Mouse (Mus musculus) lung, embryonic 16.5 days (tissue): ENCODE measurements around the gene Ppp6r1. TPM values are rescaled to one million over a fixed set of nuclear protein-coding genes. Genes with fewer than 3 reads are reported as not detected.
"Not testable (repeated sequence)": the region's sequence is repeated elsewhere in the genome, so short reads cannot be mapped to it uniquely, and the experiment has no call there.

Source experiments
- ATAC-seq: fragments of 200-750 bp; cut with Nextera tagmentation; 2 replicates; pipeline ENCODE4 v1.8.0; 2017; ENCODE audit warnings: low read depth, mild to moderate bottlenecking, moderate library complexity
- H3K27ac ChIP-seq: fragments of 300-500 bp; sonication (generic); 2 replicates; pipeline ENCODE4 v1.5.1; 2014; ENCODE audit warnings: mild to moderate bottlenecking, control low read depth, low read length
- H3K27me3 ChIP-seq: fragments of 300-500 bp; sonication (generic); 2 replicates; pipeline ENCODE4 v1.6.1; 2014; ENCODE audit warnings: low read depth, low read length, mixed read lengths; ENCODE audit not compliant: control insufficient read depth, insufficient read depth
- H3K36me3 ChIP-seq: fragments of 300-500 bp; sonication (generic); 2 replicates; pipeline ENCODE4 v1.6.1; 2014; ENCODE audit warnings: low read length; ENCODE audit not compliant: control insufficient read depth, insufficient read depth
- H3K4me1 ChIP-seq: fragments of 300-500 bp; sonication (generic); replicated peaks from 2 replicates; pipeline ENCODE4 v1.6.1; 2014; ENCODE audit warnings: low read length, mixed read lengths; ENCODE audit not compliant: control insufficient read depth, insufficient read depth
- H3K4me2 ChIP-seq: fragments of 300-500 bp; sonication (generic); 2 replicates; pipeline ENCODE4 v1.6.1; 2014; ENCODE audit warnings: low read depth, low read length, control low read depth
- H3K4me3 ChIP-seq: fragments of 300-500 bp; sonication (generic); 2 replicates; pipeline ENCODE4 v1.5.1; 2014; ENCODE audit warnings: mild to moderate bottlenecking, low read length, control low read depth
- H3K9ac ChIP-seq: fragments of 300-500 bp; sonication (generic); 2 replicates; pipeline ENCODE4 v1.6.1; 2014; ENCODE audit warnings: low read length, control low read depth
- H3K9me3 ChIP-seq: fragments of 300-500 bp; sonication (generic); 2 replicates; pipeline ENCODE4 v1.6.1; 2016; ENCODE audit warnings: low read length; ENCODE audit not compliant: control insufficient read depth
- WGBS: fragments of 180-500 bp; shearing (Covaris S2); extraction: QIAGEN DNeasy Blood & Tissue Kit; methylation state at CpG from one replicate; pipeline ENCODE4 v1.1.7; 2014; 5-methylcytosine and 5-hydroxymethylcytosine counted together
- polyA plus RNA-seq: library from polyadenylated mRNA; unstranded; fragments of >200 nt; fragmentation: Nextera tagmentation; extraction: Ambion mirVana; gene quantifications from 2 replicates; pipeline ENCODE4 v1.2.1, GENCODE M21; 2015

Gene Ppp6r1
- polyA plus RNA-seq, 1 experiment from 2014 or later, result 3.9 TPM

DNA sequence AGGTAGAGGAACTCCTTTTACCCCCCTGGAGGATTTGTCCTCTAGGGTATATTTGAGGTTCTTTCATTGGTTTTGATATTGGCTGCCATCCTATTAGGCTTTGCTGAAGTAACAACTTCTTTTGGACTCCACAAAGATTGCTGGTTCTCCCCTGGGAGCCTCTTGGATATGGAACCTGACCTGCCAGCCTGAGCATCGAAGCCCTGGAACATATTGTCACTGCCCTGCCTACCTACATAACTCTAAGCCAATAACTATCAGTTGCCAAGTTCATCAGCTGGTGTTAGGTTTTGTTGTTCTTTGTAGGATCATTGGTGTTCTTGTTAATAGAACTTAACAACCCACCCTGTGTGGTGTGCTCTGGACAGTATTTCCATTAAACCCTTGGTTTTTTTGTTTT is 45.9 kb downstream of the Ppp6r1 start:
- H3K36me3 ChIP-seq, result no peaks in the 10 kb centered on the region
- H3K4me2 ChIP-seq, result no peak overlapping the region
- H3K9ac ChIP-seq, result no peak overlapping the region
- no peak overlapping the region for H3K27ac ChIP-seq
- 73% methylated on average over 1 of the region's 1 CpGs for WGBS
- H3K4me1 ChIP-seq, result no peaks in the 10 kb centered on the region
- H3K27me3 ChIP-seq, result no peaks in the 10 kb centered on the region
- no peak for ATAC-seq
- no peaks in the 10 kb centered on the region for H3K9me3 ChIP-seq
- H3K4me3 ChIP-seq, result no peak overlapping the region

DNA sequence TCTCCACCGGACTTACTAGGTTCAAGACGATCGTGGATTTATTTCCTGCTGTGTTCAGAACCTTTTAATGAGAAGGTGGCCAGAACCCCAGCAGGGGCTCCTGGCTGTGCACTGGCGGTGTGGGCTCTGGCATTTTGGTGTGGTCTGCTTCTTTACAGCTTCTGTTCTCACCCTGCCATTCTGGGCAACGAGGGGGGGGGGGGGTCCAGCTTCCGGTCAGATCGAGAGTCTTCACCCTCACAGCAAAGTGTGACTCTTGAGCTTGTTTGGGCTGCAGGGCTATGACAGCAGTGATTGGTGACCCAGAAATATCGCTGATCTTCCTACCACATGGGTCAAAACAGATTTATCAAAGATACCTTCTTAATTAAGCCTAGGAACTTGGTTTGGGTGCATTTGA is 46.4 kb downstream of the Ppp6r1 start:
- ATAC-seq, result no peak
- H3K9me3 ChIP-seq, result no peaks in the 10 kb centered on the region
- no peak overlapping the region for H3K4me3 ChIP-seq
- H3K27ac ChIP-seq, result no peak overlapping the region
- no peaks in the 10 kb centered on the region for H3K4me1 ChIP-seq
- no peaks in the 10 kb centered on the region for H3K27me3 ChIP-seq
- H3K4me2 ChIP-seq, result no peak overlapping the region
- 53% methylated on average over 8 of the region's 8 CpGs for whole genome bisulfite sequencing
- H3K9ac ChIP-seq, result no peak overlapping the region
- H3K36me3 ChIP-seq, result no peaks in the 10 kb centered on the region

DNA sequence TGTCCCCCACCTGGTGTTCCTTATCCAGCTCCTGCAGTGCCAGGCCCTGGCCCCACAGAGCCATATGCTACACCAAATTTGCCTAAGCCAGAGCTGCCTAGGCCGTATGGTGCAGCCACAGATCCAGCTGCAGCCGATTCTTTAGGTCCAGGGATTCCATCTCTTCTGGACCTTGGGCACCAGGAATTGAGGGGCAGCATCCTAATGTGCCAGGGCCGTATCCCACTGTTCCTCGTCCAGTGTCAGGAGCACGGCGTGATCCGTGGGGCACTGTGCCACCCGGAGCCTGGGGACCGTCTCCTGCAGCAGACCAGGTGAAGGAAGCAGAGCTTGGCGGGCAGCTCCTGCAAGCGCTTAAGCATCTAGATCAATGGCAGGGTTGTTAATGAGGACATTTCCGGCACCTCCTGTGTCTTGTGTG is 46.9 kb downstream of the Ppp6r1 start:
- H3K27me3 ChIP-seq, result no peaks in the 10 kb centered on the region
- no peak overlapping the region for H3K27ac ChIP-seq
- no peak overlapping the region for H3K4me2 ChIP-seq
- 73% methylated on average over 12 of the region's 12 CpGs for WGBS
- H3K4me3 ChIP-seq, result no peak overlapping the region
- ATAC-seq, result no peak
- H3K9ac ChIP-seq, result no peak overlapping the region
- no peaks in the 10 kb centered on the region for H3K9me3 ChIP-seq
- H3K36me3 ChIP-seq, result no peaks in the 10 kb centered on the region
- no peaks in the 10 kb centered on the region for H3K4me1 ChIP-seq

DNA sequence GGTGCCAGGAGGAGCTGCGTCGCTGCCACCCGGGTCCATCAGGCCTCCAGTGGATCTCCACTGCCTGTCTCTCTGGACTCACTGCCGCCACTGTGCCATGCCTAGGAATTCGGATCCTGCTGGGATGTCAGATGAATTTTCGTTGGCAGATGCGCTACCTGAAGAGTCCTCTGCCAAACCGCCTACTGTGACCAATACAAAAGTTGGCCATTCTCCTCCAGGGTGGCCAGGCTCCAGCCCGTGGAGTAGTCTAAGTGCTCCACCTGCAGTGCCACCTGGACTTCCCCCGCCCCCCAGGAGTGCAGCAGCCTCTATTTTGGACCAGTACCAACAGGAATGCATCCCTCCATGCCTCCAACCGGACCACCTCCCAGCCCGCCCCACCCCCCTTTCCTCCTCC is 47.3 kb downstream of the Ppp6r1 start:
- H3K4me3 ChIP-seq, result no peak overlapping the region
- H3K36me3 ChIP-seq, result no peaks in the 10 kb centered on the region
- H3K4me2 ChIP-seq, result no peak overlapping the region
- H3K9ac ChIP-seq, result no peak overlapping the region
- WGBS, result 78% methylated on average over 12 of the region's 12 CpGs
- H3K9me3 ChIP-seq, result no peaks in the 10 kb centered on the region
- ATAC-seq, result no peak
- no peaks in the 10 kb centered on the region for H3K27me3 ChIP-seq
- no peaks in the 10 kb centered on the region for H3K4me1 ChIP-seq
- no peak overlapping the region for H3K27ac ChIP-seq

DNA sequence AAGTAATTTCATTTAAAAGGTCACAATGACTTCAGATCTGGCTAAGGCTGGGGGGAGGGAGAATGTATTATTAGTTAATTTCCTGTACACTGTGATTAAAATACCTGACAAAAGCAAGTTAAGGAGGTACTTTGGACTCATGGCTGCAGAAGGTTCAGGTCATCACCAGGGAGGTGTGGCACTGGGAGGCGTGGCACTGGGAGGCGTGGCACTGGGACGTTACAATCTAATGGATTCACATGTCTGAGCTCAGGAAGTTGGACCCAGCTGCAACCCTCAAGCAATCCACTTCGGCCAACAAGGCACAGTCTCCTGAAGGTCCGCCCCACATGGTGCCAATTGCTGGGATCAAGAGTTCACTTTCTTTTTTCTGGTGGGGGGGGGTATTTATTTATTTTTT is 50.8 kb downstream of the Ppp6r1 start:
- Histone ChIP-seq H3K4me2 (no peak overlapping the region), H3K9ac (no peak overlapping the region), H3K27me3 (no peaks in the 10 kb centered on the region), H3K4me3 (no peak overlapping the region), H3K27ac (no peak overlapping the region), H3K4me1 (no peaks in the 10 kb centered on the region), H3K36me3 (no peaks in the 10 kb centered on the region), H3K9me3 (no peaks in the 10 kb centered on the region)
- WGBS, result 64% methylated on average over 5 of the region's 5 CpGs
- no peak for ATAC-seq

DNA sequence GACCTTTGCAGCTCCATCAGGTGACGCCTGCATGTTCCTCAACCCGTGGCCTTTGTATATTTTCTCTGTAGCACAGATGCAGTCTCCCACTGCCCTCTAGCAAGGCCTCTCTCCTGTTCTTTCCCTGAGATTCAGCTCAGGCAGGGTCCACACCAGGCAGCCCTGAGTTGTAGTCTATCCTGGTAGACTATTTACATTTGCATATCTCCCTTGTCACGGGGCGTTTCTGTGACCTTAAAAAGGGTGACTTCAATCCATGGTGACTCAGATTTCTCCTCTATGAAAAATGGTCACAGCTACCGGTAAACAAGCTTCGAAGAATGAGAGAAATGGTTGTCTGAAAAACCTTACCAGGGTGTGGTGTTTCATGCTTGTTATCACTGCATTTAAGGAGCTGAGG is 54.9 kb downstream of the Ppp6r1 start, which contains the start of gene Ptprh:
Gene Ptprh, minus strand, starts transcription at position 169 of the 400 bp plus-strand sequence.
- H3K36me3 ChIP-seq, result no peaks in the 10 kb centered on the region
- 43% methylated on average over 6 of the region's 6 CpGs for WGBS
- H3K4me3 ChIP-seq, result no peak within 1 kb of the TSS
- no peak within 1 kb of the TSS for H3K27ac ChIP-seq
- H3K9ac ChIP-seq, result no peak within 1 kb of the TSS
- no peak for ATAC-seq
- H3K4me2 ChIP-seq, result no peak within 1 kb of the TSS
- no peaks in the 10 kb centered on the region for H3K4me1 ChIP-seq
- no peaks in the 10 kb centered on the region for H3K9me3 ChIP-seq
- no peaks in the 10 kb centered on the region for H3K27me3 ChIP-seq

DNA sequence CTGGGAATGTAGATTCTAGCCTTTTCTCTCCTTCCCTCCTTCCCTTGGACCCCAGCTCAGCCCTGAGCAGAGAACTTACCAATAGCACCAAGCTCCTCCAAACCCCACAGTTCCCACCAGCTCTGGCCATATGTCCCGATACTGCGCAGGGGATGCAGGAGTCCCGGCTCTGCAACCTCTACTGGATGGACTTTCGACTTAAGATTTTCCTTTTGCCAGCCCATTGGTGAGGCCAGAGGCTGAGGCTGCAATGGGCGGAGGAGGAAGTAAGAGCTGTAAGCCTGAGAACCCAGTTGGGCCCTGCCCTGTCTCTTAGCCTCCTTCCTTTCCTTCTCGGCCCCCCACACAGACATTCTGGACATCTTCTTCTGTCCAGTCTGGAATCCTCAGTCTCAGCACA is 55.9 kb downstream of the Ppp6r1 start:
- Histone ChIP-seq H3K4me2 (no peak overlapping the region), H3K27ac (no peak overlapping the region), H3K9me3 (no peaks in the 10 kb centered on the region), H3K9ac (no peak overlapping the region), H3K4me3 (no peak overlapping the region), H3K36me3 (no peaks in the 10 kb centered on the region), H3K4me1 (no peaks in the 10 kb centered on the region), H3K27me3 (no peaks in the 10 kb centered on the region)
- ATAC-seq, result no peak
- WGBS, result 78% methylated on average over 6 of the region's 6 CpGs

DNA sequence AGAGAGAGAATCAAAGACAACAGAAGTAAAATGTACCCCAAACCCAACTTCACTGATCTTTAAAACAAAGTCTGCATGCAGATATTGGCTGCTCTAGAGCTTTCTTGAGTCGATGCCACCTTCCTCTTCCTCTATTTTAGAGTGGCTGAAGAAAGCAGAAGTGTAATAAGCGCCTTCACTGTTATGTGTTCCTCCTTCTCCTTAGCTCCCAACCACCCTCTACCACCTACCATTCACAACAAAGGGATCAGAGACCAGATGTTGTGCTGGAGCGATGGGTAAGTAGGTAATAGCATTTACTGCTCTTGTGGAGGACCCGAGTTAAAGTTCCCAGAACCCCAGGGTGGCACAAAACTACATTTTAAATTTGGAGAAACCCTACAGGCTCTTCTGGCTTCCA is 61.8 kb downstream of the Ppp6r1 start:
- 56% methylated on average over 4 of the region's 4 CpGs for WGBS
- not testable (repeated sequence) for H3K4me2 ChIP-seq

More for the DNA sequence above, 61.8 kb downstream of the Ppp6r1 start:
- H3K4me1 ChIP-seq, H3K9me3 ChIP-seq, H3K27ac ChIP-seq, H3K4me3 ChIP-seq, ATAC-seq, H3K9ac ChIP-seq, H3K36me3 ChIP-seq, H3K27me3 ChIP-seq: not testable (repeated sequence)
